Mouse (Mus musculus): ENCODE results near the gene Vpreb3. TPM values are rescaled to one million over a fixed set of nuclear protein-coding genes. Genes with fewer than 3 reads are reported as not detected.

Gene Vpreb3
- 1.4 and 2.1 TPM in 2 replicates for polyA plus RNA-seq (2012)

GRCm38 (mm10) chr10:75942736-75943477 lies at the start of gene Vpreb3:
Vpreb3 (plus strand) TSS chr10:75943057.

GRCm38 (mm10) chr10:75893089-75893750 lies 49.6 kb upstream of the Vpreb3 start, which contains the start of gene Derl3:
Derl3 (plus strand) TSS chr10:75893413.

DNA sequence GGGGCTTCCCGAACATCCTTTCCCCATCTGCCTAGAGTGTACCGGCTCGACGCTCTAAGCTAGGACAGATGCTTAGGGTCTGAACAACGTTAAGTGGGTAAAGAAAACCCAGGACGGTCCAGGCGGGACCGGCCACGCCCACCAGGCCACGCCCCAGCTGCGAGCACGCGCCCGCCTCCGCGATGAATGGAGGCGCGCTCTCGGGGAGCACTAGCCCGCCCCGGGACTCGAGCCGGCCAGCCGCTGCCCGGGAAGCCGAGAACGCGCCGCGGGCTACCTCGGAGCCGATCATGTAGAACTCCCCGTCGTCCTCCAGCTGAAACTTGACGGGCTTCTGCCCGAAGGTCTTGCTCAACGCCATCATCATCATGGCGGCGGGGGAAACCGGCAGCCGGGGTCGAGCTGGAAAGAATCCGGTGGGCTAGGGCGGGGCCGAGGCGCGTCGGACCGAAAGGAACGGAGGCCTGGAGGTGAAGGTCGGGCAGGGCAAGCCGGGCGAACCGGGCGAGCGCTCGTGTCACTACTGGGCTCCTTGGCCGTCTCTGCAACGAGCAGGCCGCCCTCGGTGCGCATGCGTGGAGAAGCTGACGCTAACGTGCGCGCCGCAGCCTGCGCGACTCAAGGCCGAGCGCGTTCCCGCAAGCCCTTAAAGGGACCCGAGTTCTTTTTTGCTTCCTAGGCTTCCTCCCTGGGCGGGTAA lies 21.7 kb upstream of the Vpreb3 start, which contains the start of gene Smarcb1:
TSS of gene Smarcb1 (minus strand) at position 592 of the 700 bp plus-strand sequence.

GRCm38 (mm10) chr10:75932891-75933290 lies 10.0 kb upstream of the Vpreb3 start, which contains the start of gene Chchd10:
Chchd10 (plus strand) TSS chr10:75933130.

DNA sequence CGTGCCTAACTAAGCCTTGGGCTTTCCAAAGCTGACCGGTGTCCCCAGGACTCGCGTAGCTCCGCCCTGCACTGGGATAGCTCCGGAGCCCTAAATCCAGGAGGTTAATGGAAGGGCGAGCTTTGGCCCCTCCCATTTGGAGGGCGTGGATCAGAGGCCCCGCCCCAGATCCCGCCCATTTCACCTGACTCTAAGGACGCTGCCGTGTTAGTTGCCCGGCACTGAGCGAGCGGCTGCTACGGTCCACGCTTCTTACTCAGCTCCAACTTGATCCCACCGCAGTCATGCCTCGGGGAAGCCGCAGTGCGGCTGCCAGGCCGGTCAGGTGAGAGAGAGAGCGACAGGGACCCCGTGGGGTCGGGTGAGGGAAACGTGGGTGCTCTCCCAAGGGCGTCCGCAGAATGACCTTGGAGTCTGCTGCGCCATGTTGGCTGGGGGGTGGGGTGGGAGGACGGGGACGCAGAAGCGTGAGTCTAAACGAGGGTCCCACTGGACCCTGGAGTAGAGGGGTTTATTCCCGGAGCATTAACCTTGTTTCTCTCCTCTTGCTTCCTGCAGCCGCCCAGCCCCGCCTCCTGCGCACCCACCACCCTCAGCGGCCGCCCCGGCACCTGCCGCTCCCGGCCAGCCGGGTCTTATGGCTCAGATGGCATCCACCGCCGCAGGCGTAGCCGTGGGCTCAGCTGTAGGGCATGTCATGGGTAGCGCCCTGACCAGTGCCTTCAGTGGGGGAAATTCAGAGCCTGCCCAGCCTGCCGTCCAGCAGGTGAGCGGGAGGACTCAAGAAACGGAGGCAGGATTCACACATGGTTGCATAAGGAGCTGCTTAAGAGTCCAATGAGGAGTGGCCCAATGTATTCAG lies 6.9 kb upstream of the Vpreb3 start, which contains the start of gene Mmp11:
TSS of gene Mmp11 (minus strand) at position 817 of the 862 bp plus-strand sequence.

DNA sequence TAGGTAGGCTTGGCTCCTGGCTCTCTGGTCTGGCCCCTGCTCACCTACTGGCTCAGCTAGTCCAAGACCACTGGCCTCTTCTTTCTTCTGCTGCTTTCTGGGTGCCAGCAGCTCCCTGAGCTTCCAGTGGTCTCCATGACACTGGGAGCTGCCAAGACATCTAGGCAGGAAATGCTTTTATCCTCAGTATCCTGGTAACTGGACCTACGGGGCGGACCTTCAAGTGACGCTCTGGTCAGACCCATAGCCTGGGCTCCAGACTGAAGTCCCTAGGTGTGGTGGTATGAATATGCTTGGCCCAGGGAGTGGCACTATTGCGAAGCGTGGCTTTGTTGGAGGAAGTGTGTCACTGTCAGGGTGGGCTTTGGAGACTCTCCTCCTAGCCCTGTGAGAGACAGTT lies 2.3 kb upstream of the Vpreb3 start, which contains the start of gene Gm867:
TSS of gene Gm867 (minus strand) at position 153 of the 400 bp plus-strand sequence.

GRCm38 (mm10) chr10:75954381-75954811 lies 11.5 kb downstream of the Vpreb3 start, which contains the start of gene Gm5134:
Gm5134 (plus strand) TSS chr10:75954514.

Other genes with a start within 250 kb of the Vpreb3 start
- gene Cabin1, start 178.7 kb upstream of the Vpreb3 start, polyA plus RNA-seq (2012), result 95.9 and 105 TPM in 2 replicates
- 95.8 and 97.5 TPM in 2 replicates for gene Ddt, start 169.6 kb upstream of the Vpreb3 start, polyA plus RNA-seq (2012)
- not detected in 2 replicates for gene Gm20441, start 162.1 kb upstream of the Vpreb3 start, polyA plus RNA-seq (2012)
- gene Gstt3, start 161.6 kb upstream of the Vpreb3 start, polyA plus RNA-seq (2012), result 4.0 and 4.4 TPM in 2 replicates
- gene Gstt1, start 144.5 kb upstream of the Vpreb3 start, polyA plus RNA-seq (2012), result 0.38 and 0.93 TPM in 2 replicates
- gene Gstt4, start 120.5 kb upstream of the Vpreb3 start, polyA plus RNA-seq (2012), result not detected in 2 replicates
- gene Gstt2, start 105.6 kb upstream of the Vpreb3 start, polyA plus RNA-seq (2012), result 7.5 and 8.4 TPM in 2 replicates
- gene Mif, start 82.8 kb upstream of the Vpreb3 start, polyA plus RNA-seq (2012), result 2,192 and 2,368 TPM in 2 replicates
- 9.1 and 10.6 TPM in 2 replicates for gene Derl3, start 49.6 kb upstream of the Vpreb3 start, polyA plus RNA-seq (2012)
- gene Smarcb1, start 21.4 kb upstream of the Vpreb3 start, polyA plus RNA-seq (2012), result 308 and 343 TPM in 2 replicates
- gene Chchd10, start 9.9 kb upstream of the Vpreb3 start, polyA plus RNA-seq (2012), result 187 and 201 TPM in 2 replicates
- gene Mmp11, start 6.6 kb upstream of the Vpreb3 start, polyA plus RNA-seq (2012), result 0.65 and 0.74 TPM in 2 replicates
- not detected in 2 replicates for gene Gm867, start 2.4 kb upstream of the Vpreb3 start, polyA plus RNA-seq (2012)
- gene Gm5134, start 11.5 kb downstream of the Vpreb3 start, polyA plus RNA-seq (2012), result 0.09 and 0.22 TPM in 2 replicates
- gene Zfp280b, start 89.6 kb downstream of the Vpreb3 start, polyA plus RNA-seq (2012), result 3.7 and 5.0 TPM in 2 replicates
- gene Slc5a4b, start 167.9 kb downstream of the Vpreb3 start, polyA plus RNA-seq (2012), result not detected in 2 replicates
- gene Slc5a4a, start 204.4 kb downstream of the Vpreb3 start, polyA plus RNA-seq (2012), result not detected in 2 replicates

Data from megakaryocyte-erythroid progenitor cell, adult 5 weeks (primary cell).